Mouse (Mus musculus) kidney, adult 2 months (tissue): ENCODE measurements at regions not wholly inside any gene's neighbourhood (a gene's known extent, or its start where the extent isn't known, plus 50 kb on each side); places are given as distances from the start of the nearest gene placed in this dataset.

Experiments
- DNase-seq: peaks from one replicate; pipeline ENCODE4 v3.0.0; 2021
- H3K27ac ChIP-seq: fragments of 200-500 bp; 2 replicates; pipeline ENCODE4 v1.5.1; 2012; ENCODE audit warnings: low read depth, low read length, control low read depth, inconsistent platforms; ENCODE audit not compliant: insufficient read depth
- H3K27me3 ChIP-seq: fragments of 200-500 bp; replicated peaks from 2 replicates; pipeline ENCODE4 v1.6.1; 2012; ENCODE audit warnings: mild to moderate bottlenecking, moderate library complexity, low read length, inconsistent platforms; ENCODE audit not compliant: control insufficient read depth, insufficient read depth
- H3K36me3 ChIP-seq: fragments of 200-500 bp; 2 replicates; pipeline ENCODE4 v1.6.1; 2012; ENCODE audit warnings: mild to moderate bottlenecking, moderate library complexity, low read length, inconsistent platforms; ENCODE audit not compliant: control insufficient read depth, insufficient read depth
- H3K4me1 ChIP-seq: fragments of 200-500 bp; 2 replicates; pipeline ENCODE4 v1.6.1; 2011; ENCODE audit warnings: low read length; ENCODE audit not compliant: control insufficient read depth, insufficient read depth
- H3K4me3 ChIP-seq: fragments of 200-500 bp; 2 replicates; pipeline ENCODE4 v1.5.1; 2011; ENCODE audit warnings: mild to moderate bottlenecking, low read depth, low read length, control low read depth; ENCODE audit not compliant: insufficient read depth
- CTCF ChIP-seq: fragments of 200-500 bp; conservative IDR thresholded peaks from 2 replicates; pipeline ENCODE4 v1.5.1; 2011; ENCODE audit warnings: low read depth, mild to moderate bottlenecking, control low read depth, low read length, moderate library complexity, mixed read lengths; ENCODE audit not compliant: insufficient read depth, insufficient read length
- POLR2A ChIP-seq: fragments of 200-500 bp; IDR thresholded peaks from one replicate; pipeline ENCODE4 v1.6.1; 2011; ENCODE audit warnings: low read depth, low read length, control low read depth
- WGBS: fragments of 180-500 bp; shearing (Covaris S2); methylation state at CpG from one replicate; pipeline ENCODE4 v1.1.7; 2018; 5-methylcytosine and 5-hydroxymethylcytosine counted together

- 54% methylated on average over 3 of the region's 3 CpGs for WGBS
- DNase-seq: no peak
- TF ChIP-seq CTCF (no peak), POLR2A (no peak)
- Histone ChIP-seq H3K4me3 (no peak overlapping the region), H3K4me1 (no peaks in the 10 kb centered on the region; the same call in 1 of the 2 replicates), H3K36me3 (no peaks in the 10 kb centered on the region), H3K27me3 (no peaks in the 10 kb centered on the region), H3K27ac (no peak overlapping the region)
Observed at GRCm38 (mm10) chr19:26026103-26026502, 353.9 kb downstream of the Dmrt2 start.

GRCm38 (mm10) chr19:26037270-26037669 is 365.1 kb downstream of the Dmrt2 start:
- Histone ChIP-seq H3K4me1 (no peaks in the 10 kb centered on the region), H3K27me3 (no peaks in the 10 kb centered on the region), H3K36me3 (no peaks in the 10 kb centered on the region), H3K27ac (no peak overlapping the region), H3K4me3 (no peak overlapping the region)
- peak; percentile 70 for DNase-seq
- 2% methylated on average over 7 of the region's 7 CpGs for WGBS
- no peak for TF ChIP-seq POLR2A
- peak; percentile 82 for TF ChIP-seq CTCF

- Histone ChIP-seq H3K4me3 (no peak overlapping the region), H3K36me3 (no peaks in the 10 kb centered on the region), H3K4me1 (no peaks in the 10 kb centered on the region), H3K27me3 (no peaks in the 10 kb centered on the region; the same call in 1 of the 2 replicates), H3K27ac (no peak overlapping the region)
- 55% methylated on average over 9 of the region's 9 CpGs for WGBS
- DNase-seq: no peak
- TF ChIP-seq CTCF: no peak
- TF ChIP-seq POLR2A: no peak
Observed at GRCm38 (mm10) chr19:26051478-26052215, 379.4 kb downstream of the Dmrt2 start.

GRCm38 (mm10) chr19:26059668-26060067 is 387.5 kb downstream of the Dmrt2 start:
- Histone ChIP-seq H3K36me3 (no peaks in the 10 kb centered on the region), H3K4me3 (no peak overlapping the region), H3K27ac (no peak overlapping the region), H3K4me1 (no peaks in the 10 kb centered on the region), H3K27me3 (no peaks in the 10 kb centered on the region)
- no peak for TF ChIP-seq POLR2A
- no peak for TF ChIP-seq CTCF
- WGBS: 94% methylated on average over 2 of the region's 2 CpGs
- no peak for DNase-seq

- no peak overlapping the region for H3K27ac ChIP-seq
- H3K4me1 ChIP-seq: no peaks in the 10 kb centered on the region
- H3K4me3 ChIP-seq: no peak overlapping the region
- no peak for TF ChIP-seq CTCF
- no peak for TF ChIP-seq POLR2A
- no peak for DNase-seq
- no peaks in the 10 kb centered on the region for H3K27me3 ChIP-seq
- 76% methylated on average over 2 of the region's 2 CpGs for WGBS
- no peaks in the 10 kb centered on the region for H3K36me3 ChIP-seq
Observed at GRCm38 (mm10) chr19:26068553-26068952, 396.3 kb downstream of the Dmrt2 start.

GRCm38 (mm10) chr19:26069908-26070307 is 397.7 kb downstream of the Dmrt2 start:
- no peaks in the 10 kb centered on the region for H3K4me1 ChIP-seq

GRCm38 (mm10) chr19:26088318-26088717 is 416.1 kb downstream of the Dmrt2 start:
- no peaks in the 10 kb centered on the region for H3K36me3 ChIP-seq
- H3K4me1 ChIP-seq: no peaks in the 10 kb centered on the region
- H3K27ac ChIP-seq: no peak overlapping the region
- TF ChIP-seq CTCF (no peak), POLR2A (no peak)
- no peak overlapping the region for H3K4me3 ChIP-seq
- H3K27me3 ChIP-seq: no peaks in the 10 kb centered on the region
- WGBS: 68% methylated on average over 3 of the region's 3 CpGs
- DNase-seq: no peak

More at GRCm38 (mm10) chr19:26069908-26070307, 397.7 kb downstream of the Dmrt2 start:
- no peaks in the 10 kb centered on the region for H3K36me3 ChIP-seq
- 87% methylated on average over 3 of the region's 3 CpGs for WGBS
- DNase-seq: no peak
- H3K27me3 ChIP-seq: no peaks in the 10 kb centered on the region
- no peak overlapping the region for H3K4me3 ChIP-seq
- no peak overlapping the region for H3K27ac ChIP-seq
- no peak for TF ChIP-seq CTCF
- no peak for TF ChIP-seq POLR2A
